Mouse (Mus musculus) urinary bladder, postnatal 10 days (tissue): ENCODE results near the gene Slc7a15.

Source experiments
- DNase-seq: peaks from one replicate; pipeline ENCODE4 v3.0.0; 2022; ENCODE audit warnings: low spot score

The Slc7a15 gene

DNA sequence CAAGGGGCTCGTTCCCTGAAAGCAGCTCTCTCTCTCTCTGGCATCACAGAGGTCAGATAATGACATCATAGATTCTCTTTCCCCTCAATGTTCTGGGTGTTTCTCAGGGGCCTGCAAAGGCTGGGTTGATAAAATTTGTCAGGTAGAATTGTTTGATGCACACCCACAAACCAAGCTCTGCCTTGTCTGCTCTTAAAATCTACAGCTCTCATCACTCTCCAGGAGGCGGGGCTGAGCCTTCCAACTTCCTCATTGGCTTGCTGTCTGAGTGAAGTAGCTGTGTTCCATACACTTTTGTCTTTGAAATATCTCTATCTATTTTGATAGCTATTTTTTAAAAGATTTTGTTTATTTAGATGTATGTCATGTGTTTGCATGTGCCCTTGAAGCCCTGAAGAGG, 116.7 kb downstream of the Slc7a15 start:
- DNase-seq, result no peak
